Mouse (Mus musculus): ENCODE measurements at regions not wholly inside any gene's neighbourhood (a gene's known extent, or its start where the extent isn't known, plus 50 kb on each side); places are given as distances from the start of the nearest gene placed in this dataset.

DNA sequence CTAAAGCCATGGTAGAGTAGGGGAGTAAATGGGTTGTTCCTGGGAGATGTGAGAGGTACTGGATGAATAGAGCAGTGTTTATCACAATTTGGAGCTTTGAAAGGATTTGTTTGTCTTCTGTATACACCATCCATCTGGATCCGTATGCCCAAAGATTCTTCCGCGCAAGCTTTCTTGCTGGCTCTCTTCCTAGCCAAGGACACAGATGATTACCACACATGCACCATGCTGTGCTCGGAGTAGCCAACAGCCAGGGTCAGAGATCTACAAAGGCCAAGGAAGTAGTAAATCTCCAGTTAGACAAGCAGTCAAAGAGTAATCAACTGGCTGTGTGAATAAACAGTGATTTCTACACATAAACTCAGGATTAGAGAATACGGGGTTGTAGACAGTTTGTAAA, 113.3 kb upstream of the Arntl start:
- H3K4me3 ChIP-seq, result no peak overlapping the region
- peaks cover 2% of the 10 kb centered on the region; the same call in 1 of the 2 replicates for H3K27me3 ChIP-seq
- no peak overlapping the region for H3K9ac ChIP-seq
- no peak for ATAC-seq (replicated peaks; ENCODE audit: insufficient number of reproducible peaks, insufficient read depth, low FRiP score, low read depth)
- no peaks in the 10 kb centered on the region for H3K36me3 ChIP-seq
- 75% methylated on average over 5 of the region's 5 CpGs for WGBS
- no peaks in the 10 kb centered on the region for H3K4me1 ChIP-seq (replicated peaks)
- no peaks in the 10 kb centered on the region for H3K9me3 ChIP-seq (replicated peaks)
- no peak overlapping the region for H3K4me2 ChIP-seq
- H3K27ac ChIP-seq, result no peak overlapping the region

DNA sequence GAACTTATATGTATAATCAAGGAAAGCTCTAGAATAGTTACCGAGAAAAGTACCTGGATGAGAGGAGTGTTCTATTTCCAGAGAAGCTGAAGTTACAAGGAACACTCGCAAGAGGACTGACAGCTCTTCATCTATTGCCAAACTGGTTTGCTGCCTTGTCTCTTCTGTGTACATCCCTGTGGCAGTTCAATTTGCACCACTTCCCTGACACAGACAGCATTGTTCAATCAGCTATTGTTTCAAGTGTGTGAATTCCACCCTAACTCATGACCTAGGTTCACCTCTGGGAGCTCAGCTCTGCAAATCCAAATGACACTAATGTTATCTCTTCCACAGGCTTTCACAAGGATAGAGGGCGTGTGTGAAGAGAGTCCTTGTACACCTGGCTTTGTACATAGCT, 112.2 kb upstream of the Arntl start:
- Histone ChIP-seq H3K9ac (no peak overlapping the region), H3K4me2 (no peak overlapping the region), H3K27ac (no peak overlapping the region), H3K4me1 (replicated peaks) (no peaks in the 10 kb centered on the region), H3K9me3 (replicated peaks) (no peaks in the 10 kb centered on the region), H3K4me3 (no peak overlapping the region), H3K36me3 (no peaks in the 10 kb centered on the region), H3K27me3 (peaks cover 2% of the 10 kb centered on the region; the same call in 1 of the 2 replicates)
- no peak for ATAC-seq (replicated peaks; ENCODE audit: insufficient number of reproducible peaks, insufficient read depth, low FRiP score, low read depth)
- WGBS, result 60% methylated on average over 3 of the region's 3 CpGs

GRCm38 (mm10) chr7:113104265-113104664, 103.0 kb upstream of the Arntl start:
- Histone ChIP-seq H3K4me1 (replicated peaks) (no peaks in the 10 kb centered on the region), H3K36me3 (no peaks in the 10 kb centered on the region), H3K4me2 (no peak overlapping the region), H3K9me3 (replicated peaks) (no peaks in the 10 kb centered on the region), H3K27me3 (no peaks in the 10 kb centered on the region), H3K27ac (no peak overlapping the region), H3K9ac (no peak overlapping the region), H3K4me3 (no peak overlapping the region)
- no peak for ATAC-seq (replicated peaks; ENCODE audit: insufficient number of reproducible peaks, insufficient read depth, low FRiP score, low read depth)
- WGBS, result 88% methylated on average over 7 of the region's 7 CpGs

DNA sequence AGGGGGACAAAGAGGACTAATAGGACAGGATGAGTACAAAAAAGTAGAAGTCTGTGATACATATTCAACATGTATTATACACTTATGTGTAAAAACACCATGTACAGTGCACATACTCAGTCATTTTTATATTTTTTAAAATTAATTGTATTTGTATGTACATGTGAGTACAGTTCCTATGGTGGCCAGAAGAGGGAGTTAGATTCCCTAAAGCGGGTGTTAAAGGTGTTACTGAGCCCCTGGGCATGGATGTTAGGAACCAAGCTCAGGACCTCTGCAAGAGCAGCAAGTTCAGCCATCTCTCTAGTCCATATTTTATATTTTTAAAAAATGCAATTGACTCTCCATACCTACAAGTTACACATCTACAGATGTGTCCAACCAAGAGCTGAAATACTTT, 101.9 kb upstream of the Arntl start:
- Histone ChIP-seq H3K27ac (no peak overlapping the region), H3K9ac (no peak overlapping the region), H3K9me3 (replicated peaks) (no peaks in the 10 kb centered on the region), H3K4me2 (no peak overlapping the region), H3K4me3 (no peak overlapping the region), H3K27me3 (no peaks in the 10 kb centered on the region), H3K36me3 (no peaks in the 10 kb centered on the region), H3K4me1 (replicated peaks) (no peaks in the 10 kb centered on the region)
- no peak for ATAC-seq (replicated peaks; ENCODE audit: insufficient number of reproducible peaks, insufficient read depth, low FRiP score, low read depth)
- WGBS, result 39% methylated on average over 1 of the region's 1 CpGs

DNA sequence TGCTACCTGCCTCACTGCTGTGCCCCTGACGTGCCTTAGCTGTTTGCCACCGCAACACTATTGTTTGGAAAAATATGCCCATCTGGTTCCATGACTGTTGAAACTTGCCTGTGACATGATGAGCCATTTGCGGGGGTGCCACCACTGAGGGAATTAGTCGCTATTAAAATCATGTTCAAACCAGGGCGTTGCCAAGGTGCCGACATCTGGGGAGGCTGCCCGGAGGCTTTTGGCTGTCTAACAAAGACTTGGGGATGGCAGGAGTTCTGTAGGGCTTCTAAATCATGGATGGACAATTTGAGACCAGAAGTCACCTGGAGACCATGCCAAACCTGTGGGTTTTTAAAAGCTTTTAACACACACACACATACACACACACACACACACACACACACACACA, 100.5 kb upstream of the Arntl start:
- H3K4me2 ChIP-seq, result no peak overlapping the region
- H3K27me3 ChIP-seq, result no peaks in the 10 kb centered on the region
- H3K27ac ChIP-seq, result no peak overlapping the region
- WGBS, result 84% methylated on average over 7 of the region's 7 CpGs
- ATAC-seq (replicated peaks; ENCODE audit: insufficient number of reproducible peaks, insufficient read depth, low FRiP score, low read depth), result no peak
- no peak overlapping the region for H3K9ac ChIP-seq
- no peaks in the 10 kb centered on the region for H3K4me1 ChIP-seq (replicated peaks)
- no peak overlapping the region for H3K4me3 ChIP-seq
- H3K9me3 ChIP-seq (replicated peaks), result no peaks in the 10 kb centered on the region
- H3K36me3 ChIP-seq, result no peaks in the 10 kb centered on the region

GRCm38 (mm10) chr7:113107965-113108364, 99.3 kb upstream of the Arntl start:
- no peak overlapping the region for H3K9ac ChIP-seq
- H3K4me3 ChIP-seq, result no peak overlapping the region
- no peak overlapping the region for H3K27ac ChIP-seq
- H3K4me1 ChIP-seq (replicated peaks), result no peaks in the 10 kb centered on the region
- no peaks in the 10 kb centered on the region for H3K36me3 ChIP-seq
- no peak overlapping the region for H3K4me2 ChIP-seq
- no peak for ATAC-seq (replicated peaks; ENCODE audit: insufficient number of reproducible peaks, insufficient read depth, low FRiP score, low read depth)
- no peaks in the 10 kb centered on the region for H3K9me3 ChIP-seq (replicated peaks)
- 74% methylated on average over 5 of the region's 5 CpGs for WGBS
- H3K27me3 ChIP-seq, result no peaks in the 10 kb centered on the region

GRCm38 (mm10) chr7:113108442-113109000, 98.7 kb upstream of the Arntl start:
- ATAC-seq (replicated peaks; ENCODE audit: insufficient number of reproducible peaks, insufficient read depth, low FRiP score, low read depth), result no peak
- H3K27ac ChIP-seq, result no peak overlapping the region
- 74% methylated on average over 7 of the region's 7 CpGs for WGBS
- no peaks in the 10 kb centered on the region for H3K9me3 ChIP-seq (replicated peaks)
- no peaks in the 10 kb centered on the region for H3K27me3 ChIP-seq
- H3K36me3 ChIP-seq, result no peaks in the 10 kb centered on the region
- no peak overlapping the region for H3K4me2 ChIP-seq
- no peak overlapping the region for H3K9ac ChIP-seq
- H3K4me1 ChIP-seq (replicated peaks), result no peaks in the 10 kb centered on the region
- no peak overlapping the region for H3K4me3 ChIP-seq

DNA sequence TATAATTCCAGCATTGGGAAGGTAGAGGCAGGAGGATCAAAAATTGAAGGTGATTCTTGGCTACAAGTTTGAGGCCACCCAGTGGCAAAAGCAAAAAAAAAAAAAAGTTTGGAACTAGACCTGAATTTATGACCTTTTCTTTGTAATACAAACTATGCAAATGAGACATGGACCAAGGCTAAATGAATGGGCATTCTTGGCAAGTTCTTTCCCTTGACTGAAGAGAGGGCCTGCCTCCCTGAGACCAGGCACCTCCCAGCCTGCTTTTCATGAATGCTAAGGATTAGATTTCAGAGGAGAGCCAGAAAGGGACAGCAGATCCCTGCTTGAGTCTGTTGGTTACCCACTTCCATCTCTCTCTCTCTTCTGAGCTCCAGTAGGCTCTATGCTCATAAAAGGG, 97.8 kb upstream of the Arntl start:
- H3K27me3 ChIP-seq, result no peaks in the 10 kb centered on the region
- no peak overlapping the region for H3K9ac ChIP-seq
- H3K4me1 ChIP-seq (replicated peaks), result no peaks in the 10 kb centered on the region
- H3K4me3 ChIP-seq, result no peak overlapping the region
- no peak for ATAC-seq (replicated peaks; ENCODE audit: insufficient number of reproducible peaks, insufficient read depth, low FRiP score, low read depth)
- no peak overlapping the region for H3K4me2 ChIP-seq
- H3K27ac ChIP-seq, result no peak overlapping the region
- no peaks in the 10 kb centered on the region for H3K9me3 ChIP-seq (replicated peaks)
- H3K36me3 ChIP-seq, result no peaks in the 10 kb centered on the region

DNA sequence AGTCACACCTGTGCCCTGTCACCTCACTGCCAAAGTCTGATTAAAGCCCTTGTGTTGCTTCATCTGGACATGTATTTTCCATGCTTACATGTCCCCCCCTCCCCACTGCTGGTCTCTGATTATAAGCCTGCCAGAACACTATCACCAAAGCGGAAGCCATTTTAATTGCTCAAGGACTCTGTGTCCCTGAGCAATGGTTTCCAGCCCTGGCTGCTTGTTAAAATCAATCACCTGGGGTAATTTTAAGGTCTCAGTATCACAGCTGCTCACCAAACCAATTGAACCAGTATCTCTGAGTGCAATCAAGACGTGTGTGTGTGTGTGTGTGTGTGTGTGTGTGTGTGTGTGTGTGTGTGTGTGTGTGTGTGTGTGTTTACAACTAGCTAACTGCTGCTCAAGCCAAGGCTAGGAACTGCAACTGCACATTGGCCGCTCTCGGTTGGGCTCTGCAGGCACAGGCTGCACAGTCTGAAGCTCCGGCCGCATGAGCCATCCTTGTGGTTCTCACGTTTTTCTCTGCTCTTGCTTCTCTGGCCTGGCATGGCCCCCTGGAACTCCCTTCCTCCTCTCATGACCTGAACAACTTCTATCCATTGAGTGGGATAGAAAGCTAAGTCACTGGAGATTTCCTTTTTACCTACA, 96.3 kb upstream of the Arntl start:
- Histone ChIP-seq H3K27me3 (no peaks in the 10 kb centered on the region), H3K4me1 (replicated peaks) (no peaks in the 10 kb centered on the region), H3K36me3 (no peaks in the 10 kb centered on the region), H3K4me2 (no peak overlapping the region), H3K4me3 (no peak overlapping the region), H3K27ac (no peak overlapping the region), H3K9me3 (replicated peaks) (no peaks in the 10 kb centered on the region), H3K9ac (no peak overlapping the region)
- 75% methylated on average over 7 of the region's 7 CpGs for WGBS
- ATAC-seq (replicated peaks; ENCODE audit: insufficient number of reproducible peaks, insufficient read depth, low FRiP score, low read depth), result no peak

DNA sequence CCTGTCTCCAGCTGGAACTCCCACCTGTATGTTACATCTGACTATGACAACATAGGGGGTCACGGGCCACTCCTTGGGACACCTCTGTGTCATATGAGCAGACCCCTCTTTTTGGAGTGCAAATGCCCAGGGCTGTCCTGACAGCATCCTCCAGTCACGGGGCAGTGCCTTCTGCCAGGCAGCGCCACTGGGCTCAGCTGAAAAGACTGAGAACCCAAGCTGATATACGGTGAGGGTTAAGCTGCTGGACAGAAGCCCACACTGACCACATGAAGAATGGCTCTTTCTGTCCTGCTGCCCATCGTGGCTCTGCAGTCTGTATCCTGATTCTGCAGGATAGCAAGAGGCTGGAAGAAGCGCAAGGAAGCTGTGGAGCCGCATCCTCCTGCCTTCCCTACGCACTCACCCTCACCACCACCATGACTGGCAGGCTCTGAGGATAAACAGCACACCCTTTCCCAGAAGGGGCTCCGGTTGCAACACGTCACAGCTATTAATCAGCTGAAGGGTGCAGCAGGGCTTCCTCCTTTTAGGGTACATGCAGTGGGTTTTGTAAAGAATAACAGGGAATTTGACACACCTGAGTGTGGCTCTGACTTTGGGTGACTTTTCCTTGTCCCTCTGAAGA, 93.9 kb upstream of the Arntl start:
- Histone ChIP-seq H3K9me3 (replicated peaks) (no peaks in the 10 kb centered on the region), H3K4me1 (replicated peaks) (no peaks in the 10 kb centered on the region), H3K27ac (no peak overlapping the region), H3K36me3 (no peaks in the 10 kb centered on the region), H3K27me3 (no peaks in the 10 kb centered on the region), H3K4me3 (no peak overlapping the region), H3K9ac (no peak overlapping the region), H3K4me2 (no peak overlapping the region)
- ATAC-seq (replicated peaks; ENCODE audit: insufficient number of reproducible peaks, insufficient read depth, low FRiP score, low read depth), result no peak
- WGBS, result 45% methylated on average over 10 of the region's 10 CpGs

GRCm38 (mm10) chr7:113117599-113117998, 89.7 kb upstream of the Arntl start:
- ATAC-seq (replicated peaks; ENCODE audit: insufficient number of reproducible peaks, insufficient read depth, low FRiP score, low read depth), result no peak
- Histone ChIP-seq H3K27ac (no peak overlapping the region), H3K9ac (no peak overlapping the region), H3K36me3 (no peaks in the 10 kb centered on the region), H3K9me3 (replicated peaks) (no peaks in the 10 kb centered on the region), H3K4me2 (no peak overlapping the region), H3K27me3 (no peaks in the 10 kb centered on the region), H3K4me3 (no peak overlapping the region), H3K4me1 (replicated peaks) (no peaks in the 10 kb centered on the region)
- WGBS, result 80% methylated on average over 4 of the region's 4 CpGs

- Histone ChIP-seq H3K27me3 (no peaks in the 10 kb centered on the region), H3K9ac (no peak overlapping the region), H3K27ac (no peak overlapping the region), H3K4me3 (no peak overlapping the region), H3K36me3 (no peaks in the 10 kb centered on the region), H3K4me1 (replicated peaks) (no peaks in the 10 kb centered on the region), H3K9me3 (replicated peaks) (no peaks in the 10 kb centered on the region), H3K4me2 (no peak overlapping the region)
- 44% methylated on average over 6 of the region's 6 CpGs for WGBS
- no peak for ATAC-seq (replicated peaks; ENCODE audit: insufficient number of reproducible peaks, insufficient read depth, low FRiP score, low read depth)
Measured at GRCm38 (mm10) chr7:113121911-113122319, 85.3 kb upstream of the Arntl start.
